Mouse (Mus musculus): ENCODE results near the gene Hnrnpd. TPM values are rescaled to one million over a fixed set of nuclear protein-coding genes. Genes with fewer than 3 reads are reported as not detected.

Gene Hnrnpd
- total RNA-seq (2023): 197 and 201 TPM in 2 replicates

GRCm38 (mm10) chr5:99978699-99979442 lies at the start of gene Hnrnpd, which contains the start of gene 4930524J08Rik:
Gene Hnrnpd (minus strand): TSS chr5:99978938.
Gene 4930524J08Rik (plus strand): TSS chr5:99979061.

GRCm38 (mm10) chr5:99906181-99906956 lies 72.4 kb downstream of the Hnrnpd start, which contains the start of gene Vamp9:
Gene Vamp9 (plus strand): TSS chr5:99906254.

Other genes starting within 250 kb of the Hnrnpd start
- 6.6 and 7.9 TPM in 2 replicates for gene Rasgef1b, start 249.9 kb downstream of the Hnrnpd start, total RNA-seq (2023)
- gene Vamp9, start 72.7 kb downstream of the Hnrnpd start, total RNA-seq (2023): not detected in 2 replicates
- gene 4930524J08Rik, start 123 bp upstream of the Hnrnpd start, total RNA-seq (2023): 1.7 and 2.3 TPM in 2 replicates
- gene Hnrnpdl, start 60.7 kb upstream of the Hnrnpd start, total RNA-seq (2023): 150 and 179 TPM in 2 replicates
- gene Enoph1, start 61.0 kb upstream of the Hnrnpd start, total RNA-seq (2023): 13.4 and 21.2 TPM in 2 replicates
- gene Tmem150c, start 180.9 kb upstream of the Hnrnpd start, total RNA-seq (2023): 0.19 TPM in 1 of 2 replicates, not detected in the other

All from neutrophil, adult 65 days (primary cell).